Mouse (Mus musculus) liver, postnatal 0 days (tissue): ENCODE measurements around the gene Siglec1.

Source experiments
- CTCF ChIP-seq: sonication (generic); IDR thresholded peaks from 2 replicates; pipeline ENCODE4 v1.5.1; 2016; ENCODE audit warnings: antibody characterized with exemption, low read depth
- EP300 ChIP-seq: IDR thresholded peaks from 2 replicates; pipeline ENCODE4 v1.6.1; 2016; ENCODE audit warnings: antibody characterized with exemption, low read depth, mild to moderate bottlenecking

DNA sequence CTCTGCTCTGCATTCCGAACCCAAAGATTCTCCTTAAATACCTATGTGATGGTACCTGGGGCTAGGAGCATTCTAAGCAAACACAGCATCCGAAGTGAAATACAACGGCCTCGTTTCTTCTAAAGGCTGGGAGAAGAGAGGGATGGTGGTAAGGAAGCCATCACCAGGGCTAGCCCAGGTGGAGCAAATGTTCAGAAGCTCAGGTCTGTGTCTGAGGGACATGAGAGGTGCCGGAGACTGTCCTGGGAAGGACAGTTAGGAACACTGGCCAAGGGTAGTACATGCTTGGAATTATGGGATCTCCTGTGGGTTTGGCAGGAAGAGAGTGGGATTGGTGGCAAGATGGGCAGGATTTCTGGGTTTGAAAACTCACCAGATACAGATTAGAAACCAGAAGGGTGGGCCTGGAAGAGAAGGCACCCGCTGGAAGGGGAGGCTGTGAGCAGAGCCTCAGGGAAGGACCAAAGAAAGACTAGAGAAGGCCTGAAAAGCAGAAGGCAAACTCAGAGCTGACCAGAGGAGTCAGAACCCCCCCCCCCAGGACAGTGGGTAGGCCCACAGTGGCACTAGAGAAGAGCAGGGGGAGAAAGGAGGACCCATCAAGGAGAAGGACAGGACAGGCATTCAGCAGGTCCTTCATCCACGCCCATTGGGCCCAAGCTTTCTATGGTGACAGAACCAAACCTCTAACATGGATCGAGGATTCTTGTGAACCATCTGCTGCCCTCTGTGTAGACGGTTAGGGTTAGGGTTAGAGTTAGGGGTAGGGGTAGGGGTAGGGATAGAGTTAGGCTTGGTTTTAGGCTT, 38.8 kb upstream of the Siglec1 start:
- TF ChIP-seq CTCF (no peak), EP300 (no peak)
